Mouse (Mus musculus) neural tube, embryonic 13.5 days (tissue): ENCODE results near the gene Eno3. TPM values are rescaled to one million over a fixed set of nuclear protein-coding genes. Genes with fewer than 3 reads are reported as not detected.

Source experiments
- ATAC-seq: fragments of 200-750 bp; cut with Nextera tagmentation; 2 replicates; pipeline ENCODE4 v1.8.0; 2017; ENCODE audit warnings: low read depth, mild to moderate bottlenecking, moderate TSS enrichment, moderate library complexity
- H3K27ac ChIP-seq: fragments of 300-500 bp; sonication (generic); replicated peaks from 2 replicates; pipeline ENCODE4 v1.5.1; 2015; ENCODE audit warnings: moderate library complexity, mild to moderate bottlenecking, inconsistent platforms
- H3K27me3 ChIP-seq: fragments of 300-500 bp; sonication (generic); 2 replicates; pipeline ENCODE4 v1.6.1; 2015; ENCODE audit warnings: mild to moderate bottlenecking, inconsistent platforms
- H3K36me3 ChIP-seq: fragments of 300-500 bp; sonication (generic); 2 replicates; pipeline ENCODE4 v1.6.1; 2015; ENCODE audit warnings: mild to moderate bottlenecking, inconsistent platforms
- H3K4me1 ChIP-seq: fragments of 300-500 bp; sonication (generic); replicated peaks from 2 replicates; pipeline ENCODE4 v1.6.1; 2015; ENCODE audit warnings: inconsistent platforms
- H3K4me2 ChIP-seq: fragments of 300-500 bp; sonication (generic); 2 replicates; pipeline ENCODE4 v1.6.1; 2015; ENCODE audit warnings: inconsistent platforms, mild to moderate bottlenecking, moderate library complexity
- H3K4me3 ChIP-seq: fragments of 300-500 bp; sonication (generic); 2 replicates; pipeline ENCODE4 v1.5.1; 2015; ENCODE audit warnings: mild to moderate bottlenecking, inconsistent platforms
- H3K9ac ChIP-seq: fragments of 300-500 bp; sonication (generic); 2 replicates; pipeline ENCODE4 v1.6.1; 2015; ENCODE audit warnings: moderate library complexity, mild to moderate bottlenecking, inconsistent platforms
- H3K9me3 ChIP-seq: fragments of 300-500 bp; sonication (generic); 2 replicates; pipeline ENCODE4 v1.6.1; 2016; ENCODE audit warnings: inconsistent platforms
- WGBS: fragments of 180-500 bp; shearing (Covaris S2); methylation state at CpG from one replicate; pipeline ENCODE4 v1.1.7; 2015; 5-methylcytosine and 5-hydroxymethylcytosine counted together
- polyA plus RNA-seq: library from polyadenylated mRNA; unstranded; fragments of >200 nt; fragmentation: Nextera tagmentation; extraction: Ambion mirVana; gene quantifications from 2 replicates; pipeline ENCODE4 v1.2.1, GENCODE M21; 2015

The Eno3 gene
- polyA plus RNA-seq, result 9.4 and 14.9 TPM in 2 replicates

- peak within 1 kb of the TSS; percentile 98 for H3K27ac ChIP-seq
- no peaks in the 10 kb centered on the region for H3K27me3 ChIP-seq
- H3K4me2 ChIP-seq, result peak within 1 kb of the TSS; percentile 92
- ATAC-seq, result no peak
- H3K9ac ChIP-seq, result peak within 1 kb of the TSS; percentile 98
- WGBS, result 7% methylated on average over 3 of the region's 3 CpGs
- H3K9me3 ChIP-seq, result no peaks in the 10 kb centered on the region
- H3K4me1 ChIP-seq, result peaks cover 39% of the 10 kb centered on the region
- H3K4me3 ChIP-seq, result peak within 1 kb of the TSS; percentile 100
- peaks cover 21% of the 10 kb centered on the region for H3K36me3 ChIP-seq
These were observed at the start of gene Eno3 for GRCm38 (mm10) chr11:70656964-70657363. Eno3 (plus strand) TSS chr11:70657202.

GRCm38 (mm10) chr11:70607611-70608010 lies 49.4 kb upstream of the Eno3 start:
- H3K36me3 ChIP-seq, result peaks cover 97% of the 10 kb centered on the region
- H3K27me3 ChIP-seq, result no peaks in the 10 kb centered on the region
- ATAC-seq, result no peak
- no peaks in the 10 kb centered on the region for H3K9me3 ChIP-seq
- H3K4me1 ChIP-seq, result no peaks in the 10 kb centered on the region
- no peak overlapping the region for H3K4me3 ChIP-seq
- no peak overlapping the region for H3K4me2 ChIP-seq
- H3K27ac ChIP-seq, result no peak overlapping the region
- no peak overlapping the region for H3K9ac ChIP-seq
- 94% methylated on average over 9 of the region's 9 CpGs for WGBS

GRCm38 (mm10) chr11:70608381-70609066 lies 48.5 kb upstream of the Eno3 start:
- no peaks in the 10 kb centered on the region for H3K9me3 ChIP-seq

GRCm38 (mm10) chr11:70610752-70611151 lies 46.2 kb upstream of the Eno3 start:
- Histone ChIP-seq H3K27ac (no peak overlapping the region), H3K9ac (no peak overlapping the region), H3K4me3 (no peak overlapping the region), H3K36me3 (peaks cover 80% of the 10 kb centered on the region), H3K27me3 (0 out of 2 replicates have a peak, but pooled peaks cover 4% of the 10 kb centered on the region), H3K4me2 (no peak overlapping the region), H3K4me1 (peaks cover 10% of the 10 kb centered on the region), H3K9me3 (no peaks in the 10 kb centered on the region)
- 93% methylated on average over 4 of the region's 4 CpGs for WGBS
- ATAC-seq, result no peak

More at GRCm38 (mm10) chr11:70608381-70609066, 48.5 kb upstream of the Eno3 start:
- 87% methylated on average over 26 of the region's 26 CpGs for WGBS
- no peak overlapping the region for H3K4me3 ChIP-seq
- no peaks in the 10 kb centered on the region for H3K4me1 ChIP-seq
- no peak overlapping the region for H3K9ac ChIP-seq
- no peak overlapping the region for H3K4me2 ChIP-seq
- no peaks in the 10 kb centered on the region for H3K27me3 ChIP-seq
- no peak for ATAC-seq
- peaks cover 99% of the 10 kb centered on the region for H3K36me3 ChIP-seq
- H3K27ac ChIP-seq, result no peak overlapping the region

- H3K27ac ChIP-seq, result no peak overlapping the region
- no peak overlapping the region for H3K4me2 ChIP-seq
- H3K4me1 ChIP-seq, result peaks cover 10% of the 10 kb centered on the region
- no peak overlapping the region for H3K9ac ChIP-seq
- H3K4me3 ChIP-seq, result no peak overlapping the region
- H3K27me3 ChIP-seq, result peaks cover 8% of the 10 kb centered on the region; the same call in 1 of the 2 replicates
- no peaks in the 10 kb centered on the region for H3K9me3 ChIP-seq
- no peak for ATAC-seq
- peaks cover 65% of the 10 kb centered on the region for H3K36me3 ChIP-seq
- WGBS, result 83% methylated on average over 7 of the region's 7 CpGs
These were observed 44.5 kb upstream of the Eno3 start for GRCm38 (mm10) chr11:70612505-70612904.

GRCm38 (mm10) chr11:70615074-70615473 lies 41.9 kb upstream of the Eno3 start:
- Histone ChIP-seq H3K4me3 (peak overlapping the region; percentile 21), H3K9me3 (no peaks in the 10 kb centered on the region), H3K36me3 (peaks cover 40% of the 10 kb centered on the region), H3K4me2 (peak overlapping the region; percentile 51), H3K4me1 (peaks cover 10% of the 10 kb centered on the region), H3K27ac (no peak overlapping the region), H3K27me3 (peaks cover 8% of the 10 kb centered on the region; the same call in 1 of the 2 replicates), H3K9ac (peak overlapping the region; percentile 58)
- ATAC-seq, result peak; percentile 74; the same call in 1 of the 2 replicates
- 3% methylated on average over 17 of the region's 17 CpGs for WGBS

- Histone ChIP-seq H3K36me3 (peaks cover 34% of the 10 kb centered on the region), H3K4me3 (peak within 1 kb of the TSS; percentile 21), H3K9ac (peak within 1 kb of the TSS; percentile 58), H3K4me2 (peak within 1 kb of the TSS; percentile 51), H3K27ac (no peak within 1 kb of the TSS), H3K9me3 (no peaks in the 10 kb centered on the region), H3K27me3 (peaks cover 8% of the 10 kb centered on the region; the same call in 1 of the 2 replicates), H3K4me1 (peaks cover 10% of the 10 kb centered on the region)
- ATAC-seq, result no peak; the same call in 1 of the 2 replicates
- 13% methylated on average over 21 of the region's 21 CpGs for WGBS
These were observed 41.4 kb upstream of the Eno3 start, which contains the start of gene 4930544D05Rik for GRCm38 (mm10) chr11:70615516-70616093. 4930544D05Rik (plus strand) TSS chr11:70615848.

- H3K27ac ChIP-seq, result no peak within 1 kb of the TSS
- ATAC-seq, result no peak
- WGBS, result 59% methylated on average over 1 of the region's 1 CpGs
- H3K36me3 ChIP-seq, result 0 out of 2 replicates have a peak, but pooled peaks cover 3% of the 10 kb centered on the region
- H3K9ac ChIP-seq, result no peak within 1 kb of the TSS
- H3K27me3 ChIP-seq, result peaks cover 8% of the 10 kb centered on the region; the same call in 1 of the 2 replicates
- H3K9me3 ChIP-seq, result no peaks in the 10 kb centered on the region
- no peak within 1 kb of the TSS for H3K4me3 ChIP-seq
- peaks cover 10% of the 10 kb centered on the region for H3K4me1 ChIP-seq
- no peak within 1 kb of the TSS for H3K4me2 ChIP-seq
These were observed 37.9 kb upstream of the Eno3 start, which contains the start of gene Chrne for GRCm38 (mm10) chr11:70619101-70619500. Chrne (minus strand) TSS chr11:70619216.

- Histone ChIP-seq H3K4me2 (no peak overlapping the region), H3K9ac (no peak overlapping the region), H3K36me3 (no peaks in the 10 kb centered on the region), H3K4me3 (no peak overlapping the region), H3K4me1 (no peaks in the 10 kb centered on the region), H3K9me3 (no peaks in the 10 kb centered on the region), H3K27ac (no peak overlapping the region), H3K27me3 (no peaks in the 10 kb centered on the region)
- 45% methylated on average over 7 of the region's 7 CpGs for WGBS
- ATAC-seq, result no peak
These were observed 34.8 kb upstream of the Eno3 start for GRCm38 (mm10) chr11:70621972-70622814.

- Histone ChIP-seq H3K9ac (no peak overlapping the region), H3K36me3 (no peaks in the 10 kb centered on the region), H3K4me2 (no peak overlapping the region), H3K4me1 (no peaks in the 10 kb centered on the region), H3K4me3 (no peak overlapping the region), H3K27me3 (no peaks in the 10 kb centered on the region), H3K27ac (no peak overlapping the region), H3K9me3 (no peaks in the 10 kb centered on the region)
- no peak for ATAC-seq
- WGBS, result 82% methylated on average over 10 of the region's 10 CpGs
These were observed 33.8 kb upstream of the Eno3 start for GRCm38 (mm10) chr11:70623053-70623742.

- Histone ChIP-seq H3K4me2 (no peak overlapping the region), H3K4me3 (no peak overlapping the region), H3K36me3 (no peaks in the 10 kb centered on the region), H3K27ac (no peak overlapping the region), H3K9ac (no peak overlapping the region), H3K9me3 (no peaks in the 10 kb centered on the region), H3K27me3 (no peaks in the 10 kb centered on the region), H3K4me1 (no peaks in the 10 kb centered on the region)
- WGBS, result 47% methylated on average over 4 of the region's 4 CpGs
- ATAC-seq, result no peak
These were observed 31.5 kb upstream of the Eno3 start for GRCm38 (mm10) chr11:70625473-70625872.
